Mouse (Mus musculus): ENCODE results near the gene Cdc25a.

GRCm38 (mm10) chr9:109899361-109899760 lies 24.0 kb downstream of the Cdc25a start:
- TF ChIP-seq POLR2A (IDR thresholded peaks at IDR 0.05; ENCODE audit: insufficient read depth, low read depth, low read length) (no peak), CTCF (IDR thresholded peaks at IDR 0.05; ENCODE audit: insufficient read depth, low read depth, low read length) (no peak)

All from olfactory bulb, adult 2 months (tissue).